Mouse (Mus musculus): Measurements from ENCODE around the gene Il6ra.
"Not testable (repeated sequence)": the region's sequence is repeated elsewhere in the genome, so short reads cannot be mapped to it uniquely, and the experiment has no call there.

Il6ra gene

DNA sequence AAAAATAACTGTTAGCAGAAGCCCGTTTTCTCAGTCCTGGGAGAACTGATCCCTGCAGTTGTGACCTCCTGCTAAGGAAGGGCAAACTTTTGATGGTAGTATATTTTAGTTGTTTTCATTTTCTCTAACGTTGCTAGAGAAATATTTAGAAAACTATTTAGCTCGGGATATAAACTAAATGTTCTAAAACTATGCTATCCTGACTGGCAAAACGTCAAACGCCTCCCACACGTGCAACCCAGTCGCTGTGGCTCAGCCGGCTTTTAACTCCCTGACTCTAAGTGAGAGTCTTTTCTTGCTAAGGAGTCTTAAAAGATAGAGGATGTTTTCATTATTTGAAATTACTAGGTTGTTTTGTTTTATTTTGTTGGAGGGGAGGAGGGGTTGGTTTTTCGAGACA is 38.0 kb downstream of the Il6ra start:
- DNase-seq, result no peak

GRCm38 (mm10) chr3:89874076-89874475 is 38.9 kb downstream of the Il6ra start:
- no peak for DNase-seq

DNA sequence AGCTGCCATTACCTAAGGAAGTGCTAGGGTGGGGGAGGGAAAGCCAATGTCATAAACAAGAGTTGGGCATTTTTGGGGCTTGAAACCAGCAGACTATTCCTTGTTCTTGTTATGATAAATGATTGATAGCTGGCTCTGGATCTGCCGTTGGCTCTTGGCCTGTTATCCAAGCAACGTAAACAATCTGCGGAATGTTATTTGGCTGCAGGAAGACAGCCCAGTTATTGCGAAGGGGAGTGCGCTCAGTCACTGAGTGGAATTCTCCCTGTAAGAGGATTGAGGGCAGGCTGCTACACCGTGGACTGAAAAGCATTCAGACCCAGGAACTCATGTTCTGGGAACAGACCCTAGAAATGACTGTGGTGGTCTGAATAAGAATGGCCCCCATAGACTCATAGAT is 40.3 kb downstream of the Il6ra start:
- DNase-seq, result no peak

- no peak for DNase-seq
Measured at GRCm38 (mm10) chr3:89872209-89872608, 40.8 kb downstream of the Il6ra start.

GRCm38 (mm10) chr3:89871339-89871914 is 41.6 kb downstream of the Il6ra start:
- DNase-seq, result no peak

DNA sequence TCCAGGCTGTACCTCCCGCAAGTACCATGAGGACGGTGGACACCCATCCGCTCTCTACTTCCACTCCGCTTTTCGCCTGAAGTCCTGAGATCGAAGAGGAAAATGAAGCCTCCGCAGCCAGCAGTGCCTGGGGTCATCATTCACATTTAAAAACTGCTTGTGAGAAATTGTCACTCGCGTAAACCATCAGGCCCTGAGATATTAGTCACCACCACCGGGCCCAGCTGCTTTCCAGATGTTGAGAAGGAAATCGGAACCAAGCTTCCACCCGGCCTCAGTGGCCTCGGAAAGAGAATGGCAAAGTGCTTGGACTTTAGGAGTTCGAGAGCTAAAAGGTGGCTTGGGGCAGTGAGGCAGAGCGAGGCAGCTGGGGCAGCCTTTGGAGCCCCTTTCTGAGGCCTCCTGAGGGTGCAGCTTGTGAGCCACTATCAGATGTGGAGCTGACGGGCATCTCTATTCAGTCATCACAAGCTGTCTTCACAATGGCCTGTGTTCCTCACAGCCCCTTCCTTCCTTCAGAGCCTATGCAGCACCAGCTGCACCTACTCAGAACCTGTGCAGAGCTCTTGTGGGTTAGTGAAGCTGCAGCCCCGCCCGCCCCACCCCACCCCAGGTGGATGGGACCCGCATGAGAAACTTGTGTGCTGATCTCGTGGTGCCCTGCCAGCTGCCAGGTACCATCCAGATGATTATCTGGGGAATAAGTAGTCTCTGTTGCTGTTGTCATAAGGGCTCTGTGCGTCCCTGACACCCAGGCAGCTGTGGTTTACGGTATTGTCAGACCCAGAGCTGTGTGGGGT is 42.3 kb downstream of the Il6ra start:
- no peak for DNase-seq

DNA sequence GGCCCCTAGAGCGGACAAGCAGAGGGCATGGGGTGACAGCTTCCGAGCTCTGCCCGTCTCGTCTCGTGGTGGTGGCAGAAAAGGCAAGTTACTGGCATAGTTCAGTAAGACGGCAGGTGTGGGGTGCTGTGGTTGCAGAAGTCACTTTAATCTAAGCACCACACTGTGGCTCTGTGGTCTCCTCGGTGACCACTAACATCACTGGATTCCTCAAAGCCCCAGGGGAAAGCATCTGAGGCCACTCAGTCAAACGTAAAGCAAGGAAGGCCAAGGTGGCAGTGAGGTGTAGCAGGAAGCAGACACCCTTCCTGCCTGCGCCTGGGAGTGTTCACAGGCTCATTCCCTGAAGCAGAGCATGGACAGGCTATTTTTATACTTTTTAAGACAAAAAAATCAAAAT is 43.4 kb downstream of the Il6ra start:
- no peak for DNase-seq

GRCm38 (mm10) chr3:89868956-89869355 is 44.0 kb downstream of the Il6ra start:
- DNase-seq, result no peak

GRCm38 (mm10) chr3:89868357-89868756 is 44.6 kb downstream of the Il6ra start:
- no peak for DNase-seq

GRCm38 (mm10) chr3:89867651-89868050 is 45.3 kb downstream of the Il6ra start:
- DNase-seq, result no peak

GRCm38 (mm10) chr3:89865764-89866163 is 47.2 kb downstream of the Il6ra start:
- DNase-seq, result no peak

DNA sequence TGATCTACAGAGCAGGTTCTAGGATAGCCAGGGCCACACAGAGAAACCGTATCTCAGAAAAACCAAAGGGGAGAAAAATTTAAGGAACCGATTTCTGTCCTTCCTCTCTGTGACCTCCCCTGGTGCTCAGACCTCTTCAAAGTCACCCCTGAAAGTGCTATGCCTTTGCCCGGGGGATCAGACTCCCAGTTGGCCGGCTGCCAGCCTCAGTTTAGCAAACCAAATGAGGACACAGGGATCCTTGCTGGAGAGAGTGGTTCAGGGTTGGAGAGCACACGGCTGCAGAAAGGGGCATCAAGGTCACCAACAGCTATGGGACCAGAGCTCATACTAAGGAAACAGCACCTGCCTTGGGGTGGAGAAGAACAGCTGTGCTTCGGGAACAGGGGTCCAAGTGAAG is 48.0 kb downstream of the Il6ra start:
- DNase-seq, result no peak

GRCm38 (mm10) chr3:89863716-89864509 is 49.1 kb downstream of the Il6ra start:
- DNase-seq, result no peak

DNA sequence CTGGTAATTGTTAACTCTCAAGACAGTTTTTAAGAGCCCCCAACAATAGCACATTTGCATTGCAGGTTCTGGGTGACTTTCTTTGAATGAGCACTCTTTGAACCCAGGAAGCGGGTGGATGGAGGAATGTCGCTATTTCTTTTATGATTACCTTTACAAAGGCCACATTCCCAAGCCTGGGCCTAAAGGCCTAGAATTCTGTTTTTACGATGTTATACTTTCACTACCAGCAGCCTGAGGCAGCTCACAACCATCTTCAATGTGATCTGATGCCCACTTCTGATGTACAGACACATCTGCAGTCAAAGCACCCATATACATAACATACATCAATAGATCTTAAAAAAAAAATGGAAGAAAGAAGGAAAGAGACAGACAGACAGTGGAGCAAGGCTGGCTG is 49.7 kb downstream of the Il6ra start:
- not testable (repeated sequence) for DNase-seq

GRCm38 (mm10) chr3:89862182-89862761 is 50.7 kb downstream of the Il6ra start:
- DNase-seq, result no peak

DNA sequence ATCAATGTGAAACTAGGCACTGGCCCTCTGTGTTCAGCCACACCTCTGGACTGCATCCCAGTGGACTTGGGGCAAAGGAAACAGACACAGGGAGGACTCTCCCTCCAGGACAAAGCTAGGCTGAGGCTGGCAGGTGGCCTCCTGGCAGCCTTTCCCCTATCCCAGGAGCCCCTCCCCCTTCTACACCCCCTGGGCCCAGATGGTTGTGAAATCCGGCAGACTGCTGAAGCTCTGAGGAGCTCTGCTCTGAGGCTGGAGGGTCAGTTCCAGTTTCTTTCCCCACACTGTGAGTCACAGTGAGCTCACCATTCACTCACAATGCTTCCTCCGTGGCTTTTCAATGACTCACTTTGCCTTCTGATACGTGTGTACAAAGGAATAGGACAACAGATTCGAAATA is 51.9 kb downstream of the Il6ra start:
- DNase-seq, result peak; percentile 64

- DNase-seq, result no peak
Measured at GRCm38 (mm10) chr3:89860343-89860742, 52.7 kb downstream of the Il6ra start.

DNA sequence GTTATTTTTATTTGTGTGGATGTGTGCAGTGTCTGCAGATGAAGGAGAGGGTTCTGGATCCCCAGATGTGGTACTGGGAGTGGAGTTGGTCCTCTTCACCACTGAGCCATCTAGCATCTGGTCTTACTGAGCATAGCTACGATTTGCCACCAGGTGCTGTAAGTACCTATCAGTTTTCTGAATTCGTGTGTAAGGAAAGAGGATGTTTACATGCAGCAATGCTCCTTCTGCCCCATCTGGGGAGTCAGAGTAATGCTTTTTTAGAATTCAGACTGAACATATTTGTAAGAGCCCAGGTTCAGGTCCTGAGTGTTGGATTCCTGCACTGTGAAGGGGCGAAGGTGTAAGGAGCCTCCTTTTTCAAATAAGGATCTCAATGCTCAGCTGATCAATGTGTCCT is 53.1 kb downstream of the Il6ra start:
- no peak for DNase-seq

DNA sequence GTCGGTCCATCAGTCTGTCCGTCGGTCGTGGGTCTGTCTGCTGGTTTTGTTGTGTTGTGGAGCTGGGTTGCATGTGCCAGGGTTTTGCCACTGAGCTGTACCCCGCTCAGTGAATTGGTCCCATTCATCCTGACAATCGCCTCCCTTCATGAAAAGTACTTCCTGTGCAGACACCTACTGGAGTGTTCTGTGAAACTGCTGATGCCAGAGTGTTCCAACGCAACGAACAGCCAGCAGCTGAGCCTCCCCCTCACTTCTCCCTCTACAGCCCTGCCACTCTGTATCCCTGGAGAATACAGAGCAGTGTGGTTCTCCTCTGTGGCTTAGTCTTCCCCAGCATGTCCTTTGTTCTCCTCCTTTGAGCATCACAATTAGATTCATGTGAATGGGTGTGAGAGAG is 54.1 kb downstream of the Il6ra start:
- DNase-seq, result peak; percentile 87

DNA sequence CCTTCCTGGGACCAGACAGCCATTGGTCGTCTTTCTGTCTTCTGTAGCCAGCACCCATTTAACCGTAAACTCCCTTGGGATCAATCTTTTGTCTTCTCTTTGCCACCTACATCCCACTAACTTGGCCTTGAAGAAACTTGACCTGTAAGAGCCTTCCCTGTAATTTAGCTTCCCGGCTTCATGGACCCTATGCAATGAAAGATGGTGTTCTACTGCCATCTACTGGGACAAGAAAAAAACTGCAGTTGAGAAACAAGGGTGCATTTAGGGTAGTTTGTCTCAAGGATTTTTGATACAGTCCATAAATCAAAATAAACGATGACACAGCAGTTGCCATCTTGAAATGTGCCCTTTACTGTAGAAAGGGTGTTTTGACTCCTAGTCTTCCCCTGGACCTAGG is 54.9 kb downstream of the Il6ra start:
- DNase-seq, result no peak

- no peak for DNase-seq
Measured at GRCm38 (mm10) chr3:89857353-89857752, 55.6 kb downstream of the Il6ra start.

- no peak for DNase-seq
Measured at GRCm38 (mm10) chr3:89853752-89854151, 59.2 kb downstream of the Il6ra start.

DNA sequence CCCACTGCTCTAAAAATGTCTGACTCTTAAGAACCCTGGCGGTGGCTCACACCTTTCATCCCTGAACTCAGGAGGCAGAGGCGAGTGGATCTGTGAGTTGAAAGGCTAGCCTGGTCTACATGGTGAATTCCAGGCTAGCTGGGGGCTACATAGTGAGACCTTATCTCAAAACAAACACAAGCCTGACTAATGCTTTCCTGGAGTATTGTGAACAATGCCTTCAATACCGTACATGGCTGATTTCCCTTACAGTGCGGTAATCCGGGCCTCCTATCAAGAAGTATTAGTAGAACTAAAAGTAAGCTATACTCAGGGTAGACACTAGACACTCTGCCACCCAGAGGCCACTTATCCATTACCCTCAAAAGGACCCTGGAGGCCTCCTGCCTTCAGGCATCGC is 64.9 kb downstream of the Il6ra start:
- DNase-seq, result no peak

DNA sequence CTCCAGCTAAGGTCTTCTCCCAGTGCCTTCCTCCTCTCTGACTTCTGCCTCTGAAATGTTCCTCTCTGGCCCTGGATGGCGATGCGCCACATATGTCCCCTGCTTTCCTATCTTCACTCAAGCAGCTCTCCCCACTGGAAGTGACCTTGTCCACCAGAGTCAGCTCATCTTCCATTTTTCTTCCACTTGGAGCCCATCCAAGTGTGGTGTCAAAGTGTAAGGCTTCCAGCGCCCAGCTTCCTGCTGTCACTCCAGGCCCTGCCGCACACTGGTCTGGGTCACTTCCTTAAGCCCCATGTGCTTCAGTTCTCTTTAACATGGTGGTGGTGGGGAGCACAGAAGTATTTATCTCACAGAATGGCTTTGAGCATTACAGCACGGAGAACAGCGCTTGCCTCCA is 65.4 kb downstream of the Il6ra start:
- no peak for DNase-seq
